In genomic region chr2:152020255-152020654, GRCm38 (mm10) we compare ENCODE assay signal across 8 mouse cellular contexts. TPM values are rescaled to one million over a fixed set of nuclear protein-coding genes. Genes with fewer than 3 reads are reported as not detected.
DNase-seq lines count a peak whose midpoint lies in the region; ATAC-seq and TF ChIP-seq lines count a peak whose summit lies in the region.

No protein-coding gene starts in this region.

- H3K36me3 ChIP-seq in liver, adult 2 months (ENCODE audit: control insufficient read depth, insufficient read depth, low read length), result no peaks in the 10 kb centered on the region
- H3K36me3 ChIP-seq in liver, embryonic 11.5 days (ENCODE audit: control insufficient read depth, insufficient read depth, low read length), result no peaks in the 10 kb centered on the region
- H3K36me3 ChIP-seq in hindbrain, embryonic 12.5 days, result no peaks in the 10 kb centered on the region
- no peaks in the 10 kb centered on the region for H3K36me3 ChIP-seq in neural tube, embryonic 13.5 days

- intact Hi-C loops in gastrocnemius, postnatal 36 days (cut with DNase I), result no loop called here

- CTCF ChIA-PET in Patski (lab: Charles Lee), result interaction anchor here (0.8 to 1.2 kb wide), 3 partner anchors 22 to 178 kb away, joined by 3 read pairs; no protein-coding TSS in a partner anchor

- H3K79me2 ChIP-seq in liver, adult 2 months (ENCODE audit: control insufficient read depth, insufficient read depth, low read length), result no peaks in the 10 kb centered on the region

- H3K4me3 ChIP-seq in liver, adult 2 months (ENCODE audit: insufficient read depth, low read depth, low read length), result no peak overlapping the region
- H3K4me3 ChIP-seq in liver, embryonic 11.5 days (ENCODE audit: low read depth, low read length), result no peak overlapping the region
- no peak overlapping the region for H3K4me3 ChIP-seq in cortical plate, adult 2 months (ENCODE audit: insufficient read depth, low read length)
- H3K4me3 ChIP-seq in hindbrain, embryonic 12.5 days, result no peak overlapping the region
- H3K4me3 ChIP-seq in neural tube, embryonic 13.5 days, result no peak overlapping the region

- ATAC-seq in liver, embryonic 11.5 days (replicated peaks; ENCODE audit: low FRiP score), result no peak
- no peak for ATAC-seq in Patski
- ATAC-seq in hindbrain, embryonic 12.5 days (ENCODE audit: low FRiP score), result peak; percentile 29; the same call in 1 of the 2 replicates
- ATAC-seq in neural tube, embryonic 13.5 days (ENCODE audit: low read depth), result peak; percentile 67; the same call in 1 of the 2 replicates

- H3K4me2 ChIP-seq in liver, embryonic 11.5 days, result no peak overlapping the region
- no peak overlapping the region for H3K4me2 ChIP-seq in hindbrain, embryonic 12.5 days (replicated peaks)
- no peak overlapping the region for H3K4me2 ChIP-seq in neural tube, embryonic 13.5 days

- 36% methylated on average over 6 of the region's 6 CpGs for WGBS in liver, adult 2 months
- 27% methylated on average over 6 of the region's 6 CpGs for WGBS in liver, embryonic 11.5 days
- WGBS in hindbrain, embryonic 12.5 days, result 27% methylated on average over 6 of the region's 6 CpGs
- 25% methylated on average over 6 of the region's 6 CpGs for WGBS in neural tube, embryonic 13.5 days

- peak; percentile 73 for TF ChIP-seq CTCF in liver, adult 2 months (IDR thresholded peaks at IDR 0.05; ENCODE audit: low read depth, low read length)
- peak; percentile 77 for TF ChIP-seq CTCF in Patski (IDR thresholded peaks at IDR 0.05)
- TF ChIP-seq CTCF in cortical plate, adult 2 months (IDR thresholded peaks at IDR 0.05; ENCODE audit: extremely low read depth, insufficient read depth, low read length), result peak; percentile 71

- H3K9me3 ChIP-seq in liver, embryonic 11.5 days (ENCODE audit: control insufficient read depth, low read length), result no peaks in the 10 kb centered on the region
- peaks cover 7% of the 10 kb centered on the region; the same call in 1 of the 2 replicates for H3K9me3 ChIP-seq in hindbrain, embryonic 12.5 days (replicated peaks)
- no peaks in the 10 kb centered on the region for H3K9me3 ChIP-seq in neural tube, embryonic 13.5 days

- no peaks in the 10 kb centered on the region for H3K27me3 ChIP-seq in liver, adult 2 months (ENCODE audit: control insufficient read depth, insufficient read depth, low read length)
- no peaks in the 10 kb centered on the region for H3K27me3 ChIP-seq in liver, embryonic 11.5 days (replicated peaks; ENCODE audit: control insufficient read depth, insufficient read depth, low read length)
- peaks cover 6% of the 10 kb centered on the region for H3K27me3 ChIP-seq in Patski
- no peaks in the 10 kb centered on the region for H3K27me3 ChIP-seq in hindbrain, embryonic 12.5 days
- H3K27me3 ChIP-seq in neural tube, embryonic 13.5 days, result no peaks in the 10 kb centered on the region

- no peak overlapping the region for H3K9ac ChIP-seq in liver, adult 2 months (ENCODE audit: low read depth, low read length)
- no peak overlapping the region for H3K9ac ChIP-seq in liver, embryonic 11.5 days (ENCODE audit: low read depth, low read length)
- no peak overlapping the region for H3K9ac ChIP-seq in hindbrain, embryonic 12.5 days
- H3K9ac ChIP-seq in neural tube, embryonic 13.5 days, result no peak overlapping the region

- no peak for DNase-seq in liver, adult 2 months (ENCODE audit: extremely low read depth, low read depth, low spot score)
- no peak for DNase-seq in liver, embryonic 11.5 days (ENCODE audit: low spot score)
- no peak for DNase-seq in Patski (ENCODE audit: low read depth, low spot score)
- peak; percentile 43 to 46 for DNase-seq in lung, adult 18-20 months
- no peak for DNase-seq in gastrocnemius, postnatal 36 days

- in situ Hi-C loops in Patski (cut with MboI; ENCODE audit: low pct_unique_long_range_greater_than_20kb), result loop anchor here (5.0 to 25.0 kb wide), 3 partner anchors 177 to 345 kb away; no protein-coding TSS in a partner anchor

- no peak overlapping the region for H3K27ac ChIP-seq in liver, adult 2 months (replicated peaks; ENCODE audit: insufficient read depth, low read depth, low read length)
- no peak overlapping the region for H3K27ac ChIP-seq in liver, embryonic 11.5 days (ENCODE audit: low read depth, low read length)
- H3K27ac ChIP-seq in cortical plate, adult 2 months (ENCODE audit: insufficient read depth, low read length), result no peak overlapping the region
- H3K27ac ChIP-seq in hindbrain, embryonic 12.5 days, result no peak overlapping the region
- H3K27ac ChIP-seq in neural tube, embryonic 13.5 days (replicated peaks), result no peak overlapping the region; the same call in 1 of the 2 replicates

- TF ChIP-seq POLR2A in liver, adult 2 months (IDR thresholded peaks at IDR 0.05; ENCODE audit: extremely low read depth, insufficient read depth, low read length), result no peak
- TF ChIP-seq POLR2A in cortical plate, adult 2 months (IDR thresholded peaks at IDR 0.05; ENCODE audit: extremely low read depth, insufficient read depth, low read length), result no peak

- H3K4me1 ChIP-seq in liver, adult 2 months (ENCODE audit: control insufficient read depth, insufficient read depth, low read length), result no peaks in the 10 kb centered on the region
- no peaks in the 10 kb centered on the region for H3K4me1 ChIP-seq in liver, embryonic 11.5 days (replicated peaks; ENCODE audit: control insufficient read depth, insufficient read depth, low read length)
- no peaks in the 10 kb centered on the region for H3K4me1 ChIP-seq in cortical plate, adult 2 months (ENCODE audit: control insufficient read depth, insufficient read depth, low read length)
- peaks cover 19% of the 10 kb centered on the region for H3K4me1 ChIP-seq in hindbrain, embryonic 12.5 days
- H3K4me1 ChIP-seq in neural tube, embryonic 13.5 days (replicated peaks), result peaks cover 18% of the 10 kb centered on the region

- POLR2A ChIA-PET in Patski (lab: Charles Lee), result no interaction called here

RNA-seq across cellular contexts. Expression of gene Slc52a3, which starts 23.9 kb away (rescaled TPM):
- 0.18 and 0.20 TPM in 2 replicates for total RNA-seq in liver, adult 2 months (2014; rRNA removed)
- polyA plus RNA-seq in liver, adult 2 months (2012; rRNA removed), result 0.48 and 0.62 TPM in 2 replicates
- 1.9 and 2.2 TPM in 2 replicates for polyA plus RNA-seq in liver, embryonic 11.5 days (2014; fragmentation: Nextera tagmentation; extraction: Ambion mirVana)
- polyA plus RNA-seq in Patski (2021), result 0.03 TPM
- polyA plus RNA-seq in cortical plate, adult 2 months (2012; rRNA removed), result 3.1 and 3.3 TPM in 2 replicates
- polyA plus RNA-seq in hindbrain, embryonic 12.5 days (2016; fragmentation: Nextera tagmentation; extraction: Ambion mirVana), result 1.5 TPM in 2 replicates
- polyA plus RNA-seq in neural tube, embryonic 13.5 days (2015; fragmentation: Nextera tagmentation; extraction: Ambion mirVana), result 0.99 and 1.1 TPM in 2 replicates
- total RNA-seq in gastrocnemius, postnatal 36 days (2021), result under 1 TPM; 0.36 to 0.91 TPM

RNA-seq across cellular contexts. Expression of gene Fam110a, which starts 40.2 kb away (rescaled TPM):
- total RNA-seq in liver, adult 2 months (2014; rRNA removed), result 0.83 and 1.3 TPM in 2 replicates
- polyA plus RNA-seq in liver, adult 2 months (2012; rRNA removed), result 3.3 and 5.5 TPM in 2 replicates
- polyA plus RNA-seq in liver, embryonic 11.5 days (2014; fragmentation: Nextera tagmentation; extraction: Ambion mirVana), result 15.0 and 17.0 TPM in 2 replicates
- 34.6 TPM for polyA plus RNA-seq in Patski (2021)
- 6.6 and 6.9 TPM in 2 replicates for polyA plus RNA-seq in cortical plate, adult 2 months (2012; rRNA removed)
- polyA plus RNA-seq in hindbrain, embryonic 12.5 days (2016; fragmentation: Nextera tagmentation; extraction: Ambion mirVana), result 78.6 and 86.0 TPM in 2 replicates
- polyA plus RNA-seq in neural tube, embryonic 13.5 days (2015; fragmentation: Nextera tagmentation; extraction: Ambion mirVana), result 48.1 and 52.1 TPM in 2 replicates
- total RNA-seq in gastrocnemius, postnatal 36 days (2021), result 1 to 10 TPM; 2.5 to 2.6 TPM

Comparison
In these comparisons a context has a peak if more than half of its experiments do, and no peak if none do; other contexts are left out.
1. DNase-seq: peak in lung, adult 18-20 months (2 of 2); none in liver, adult 2 months (single experiment), liver, embryonic 11.5 days (single experiment), Patski (single experiment) and gastrocnemius, postnatal 36 days (0 of 2).
2. ATAC-seq: peak in hindbrain, embryonic 12.5 days (single experiment) and neural tube, embryonic 13.5 days (single experiment); none in liver, embryonic 11.5 days (single experiment) and Patski (single experiment).
3. Peak in every context shown above with its lines, with median percentiles within 50 percentile points of each other: CTCF ChIP-seq.